Mouse (Mus musculus) hindbrain, embryonic 14.5 days (tissue): Measurements from ENCODE around the gene Tfrc. TPM values are rescaled to one million over a fixed set of nuclear protein-coding genes. Genes with fewer than 3 reads are reported as not detected.
A peak's percentile ranks its signal among the peaks of the same experiment; 100 is the strongest.

ENCODE experiments used
- ATAC-seq: fragments of 200-750 bp; cut with Nextera tagmentation; 2 replicates; pipeline ENCODE4 v1.8.0; 2017; ENCODE audit warnings: moderate number of reproducible peaks, mild to moderate bottlenecking, moderate TSS enrichment, moderate library complexity; ENCODE audit not compliant: low FRiP score
- DNase-seq: peaks from one replicate; pipeline ENCODE4 v3.0.0-alpha.2; 2015; ENCODE audit warnings: low spot score
- H3K27ac ChIP-seq: fragments of 300-500 bp; sonication (generic); 2 replicates; pipeline ENCODE4 v1.5.1; 2014; ENCODE audit warnings: mild to moderate bottlenecking, moderate library complexity
- H3K27me3 ChIP-seq: fragments of 300-500 bp; sonication (generic); 2 replicates; pipeline ENCODE4 v1.6.1; 2014; ENCODE audit warnings: mild to moderate bottlenecking, low read length, mixed read lengths; ENCODE audit not compliant: control insufficient read depth, insufficient read depth
- H3K36me3 ChIP-seq: fragments of 300-500 bp; sonication (generic); replicated peaks from 2 replicates; pipeline ENCODE4 v1.6.1; 2014; ENCODE audit not compliant: control insufficient read depth, insufficient read depth
- H3K4me1 ChIP-seq: fragments of 300-500 bp; sonication (generic); replicated peaks from 2 replicates; pipeline ENCODE4 v1.6.1; 2014; ENCODE audit warnings: antibody characterized with exemption, low read length, mixed read lengths; ENCODE audit not compliant: control insufficient read depth, insufficient read depth
- H3K4me2 ChIP-seq: fragments of 300-500 bp; sonication (generic); replicated peaks from 2 replicates; pipeline ENCODE4 v1.6.1; 2014; ENCODE audit warnings: mild to moderate bottlenecking, moderate library complexity
- H3K4me3 ChIP-seq: fragments of 300-500 bp; sonication (generic); replicated peaks from 2 replicates; pipeline ENCODE4 v1.5.1; 2014; ENCODE audit warnings: mild to moderate bottlenecking, low read length
- H3K9ac ChIP-seq: fragments of 300-500 bp; sonication (generic); 2 replicates; pipeline ENCODE4 v1.6.1; 2014
- H3K9me3 ChIP-seq: fragments of 300-500 bp; sonication (generic); 2 replicates; pipeline ENCODE4 v1.6.1; 2016; ENCODE audit warnings: low read length; ENCODE audit not compliant: control insufficient read depth
- WGBS: fragments of 180-500 bp; shearing (Covaris S2); extraction: QIAGEN DNeasy Blood & Tissue Kit; methylation state at CpG from one replicate; pipeline ENCODE4 v1.1.7; 2014; 5-methylcytosine and 5-hydroxymethylcytosine counted together
- polyA plus RNA-seq: library from polyadenylated mRNA; unstranded; fragments of >200 nt; fragmentation: Nextera tagmentation; extraction: Ambion mirVana; gene quantifications from 2 replicates; pipeline ENCODE4 v1.2.1, GENCODE M21; 2014

Gene Tfrc
- polyA plus RNA-seq, 1 experiment from 2014 or later: 65.1 TPM

GRCm38 (mm10) chr16:32654071-32654733, 45.5 kb downstream of the Tfrc start:
- ATAC-seq (no peak), DNase-seq (no peak)
- no peaks in the 10 kb centered on the region for H3K36me3 ChIP-seq
- H3K9me3 ChIP-seq: no peaks in the 10 kb centered on the region
- no peaks in the 10 kb centered on the region for H3K27me3 ChIP-seq
- H3K4me3 ChIP-seq: no peak overlapping the region
- 85% methylated on average over 6 of the region's 6 CpGs for WGBS
- no peak overlapping the region for H3K4me2 ChIP-seq
- H3K4me1 ChIP-seq: peaks cover 14% of the 10 kb centered on the region
- H3K9ac ChIP-seq: no peak overlapping the region
- H3K27ac ChIP-seq: no peak overlapping the region

DNA sequence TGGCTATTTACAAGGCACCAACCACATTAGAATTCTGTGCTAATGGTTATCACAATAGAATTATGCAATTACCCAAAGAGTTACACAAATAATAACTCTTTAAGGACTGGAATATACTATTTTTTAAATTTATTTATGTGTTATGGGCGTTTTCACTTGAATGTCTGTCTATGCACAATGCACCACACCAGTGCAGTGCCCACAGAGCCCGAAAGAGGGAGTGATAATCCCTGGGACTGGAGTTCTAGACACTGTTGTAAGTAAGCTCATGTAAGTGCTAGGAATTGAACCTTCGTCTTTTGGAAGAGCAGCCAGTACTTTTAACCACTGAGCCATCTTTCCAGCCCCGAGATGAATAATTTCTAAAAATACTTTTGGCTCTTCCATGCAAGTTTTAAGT, 46.8 kb downstream of the Tfrc start:
- Histone ChIP-seq H3K27ac (no peak overlapping the region), H3K9ac (no peak overlapping the region), H3K36me3 (no peaks in the 10 kb centered on the region), H3K4me2 (no peak overlapping the region), H3K4me3 (no peak overlapping the region), H3K9me3 (no peaks in the 10 kb centered on the region), H3K27me3 (no peaks in the 10 kb centered on the region), H3K4me1 (peaks cover 25% of the 10 kb centered on the region)
- ATAC-seq (no peak), DNase-seq (no peak)
- WGBS: 93% methylated on average over 4 of the region's 4 CpGs

DNA sequence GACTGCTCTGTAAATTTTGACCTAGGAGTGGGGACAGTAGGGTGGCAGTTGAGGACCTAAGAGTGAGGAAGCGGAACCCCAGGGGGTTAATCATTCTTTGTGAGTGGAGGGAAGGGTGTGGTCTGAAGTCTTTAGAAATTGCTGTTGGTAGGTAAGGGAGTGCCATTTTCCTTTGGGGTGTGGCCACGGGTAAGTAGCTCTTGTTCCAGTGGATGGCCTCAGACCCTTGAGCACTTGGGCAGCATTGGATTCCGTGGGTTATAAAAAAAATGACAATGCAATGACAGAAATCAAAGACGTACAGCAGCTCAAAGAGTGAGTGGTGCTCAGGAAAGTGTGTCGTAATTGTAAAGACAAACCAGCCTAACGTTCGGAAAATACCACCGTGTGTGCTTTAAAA, 47.6 kb downstream of the Tfrc start:
- Histone ChIP-seq H3K27ac (no peak overlapping the region), H3K4me3 (no peak overlapping the region), H3K4me1 (peaks cover 33% of the 10 kb centered on the region), H3K9ac (no peak overlapping the region), H3K9me3 (no peaks in the 10 kb centered on the region), H3K36me3 (no peaks in the 10 kb centered on the region), H3K27me3 (no peaks in the 10 kb centered on the region), H3K4me2 (no peak overlapping the region)
- WGBS: 88% methylated on average over 8 of the region's 8 CpGs
- no peak for DNase-seq
- ATAC-seq: no peak

DNA sequence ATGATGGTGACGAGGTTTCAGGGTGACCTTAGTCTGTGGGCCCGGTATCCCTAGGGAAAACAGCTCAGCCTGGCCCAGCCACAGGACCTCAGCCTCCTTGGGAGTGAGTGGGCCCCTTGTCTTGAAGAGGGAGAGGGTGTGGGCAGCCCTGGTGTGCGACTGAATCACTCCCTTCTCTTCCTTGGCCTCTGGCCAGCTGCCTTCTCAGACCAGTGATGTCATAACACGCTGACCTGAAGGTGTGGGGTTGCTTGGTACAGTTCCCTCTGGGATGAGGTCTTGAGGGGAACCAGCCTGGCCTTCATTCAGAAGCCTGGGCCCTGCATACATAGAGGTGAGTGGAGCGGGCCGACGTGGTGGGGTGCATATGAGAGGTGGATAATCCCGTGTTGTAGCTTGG, 48.1 kb downstream of the Tfrc start:
- 83% methylated on average over 8 of the region's 8 CpGs for WGBS

DNA sequence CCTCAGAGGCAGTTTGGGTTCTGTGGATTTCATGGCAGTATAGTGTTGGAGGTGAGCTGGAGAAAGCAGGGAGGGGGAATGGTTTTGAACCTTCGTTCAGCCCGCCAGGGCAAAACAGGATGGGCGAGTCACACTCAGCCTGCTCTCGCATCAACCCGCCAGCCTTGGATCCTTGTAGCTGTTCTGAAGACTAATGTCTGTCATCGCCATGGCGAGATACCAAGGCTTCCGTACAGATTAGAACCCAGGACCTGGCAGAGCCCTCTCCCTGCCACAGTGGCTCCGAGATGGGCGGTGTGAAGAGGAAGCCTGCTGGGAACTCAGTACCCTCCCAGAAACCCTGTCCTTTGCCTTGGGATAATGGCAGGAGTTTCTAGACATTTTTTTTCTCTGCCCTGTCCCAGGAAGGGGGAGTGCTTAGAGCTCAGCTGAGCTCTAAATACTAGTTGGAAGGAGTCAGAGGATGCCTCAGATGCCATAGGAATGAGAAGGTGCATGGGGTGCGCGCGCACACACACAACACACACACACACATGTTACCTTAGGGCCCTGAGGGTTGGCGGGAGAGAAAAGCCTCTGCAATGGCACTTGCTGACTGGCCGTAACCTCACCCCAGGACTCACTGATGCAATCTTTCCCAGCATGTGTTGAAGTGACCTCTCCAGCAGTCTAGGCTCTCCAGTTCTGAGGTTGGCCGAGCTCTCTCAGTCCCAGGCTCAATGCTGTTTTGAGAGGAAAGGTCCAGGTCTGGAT, 49.0 kb downstream of the Tfrc start:
- no peak overlapping the region for H3K4me3 ChIP-seq
- no peak overlapping the region for H3K9ac ChIP-seq
- no peak overlapping the region for H3K27ac ChIP-seq
- H3K27me3 ChIP-seq: no peaks in the 10 kb centered on the region
- no peaks in the 10 kb centered on the region for H3K36me3 ChIP-seq
- DNase-seq (no peak), ATAC-seq (no peak)
- no peaks in the 10 kb centered on the region for H3K9me3 ChIP-seq
- H3K4me2 ChIP-seq: peak overlapping the region; percentile 72; the same call in 1 of the 2 replicates
- H3K4me1 ChIP-seq: peaks cover 45% of the 10 kb centered on the region
- WGBS: 90% methylated on average over 16 of the region's 16 CpGs

More for the DNA sequence above, 48.1 kb downstream of the Tfrc start:
- H3K27ac ChIP-seq: no peak overlapping the region
- no peak overlapping the region for H3K9ac ChIP-seq
- H3K27me3 ChIP-seq: no peaks in the 10 kb centered on the region
- no peaks in the 10 kb centered on the region for H3K9me3 ChIP-seq
- ATAC-seq (no peak), DNase-seq (no peak)
- no peaks in the 10 kb centered on the region for H3K36me3 ChIP-seq
- no peak overlapping the region for H3K4me2 ChIP-seq
- H3K4me1 ChIP-seq: peaks cover 37% of the 10 kb centered on the region
- no peak overlapping the region for H3K4me3 ChIP-seq

- DNase-seq (peak; percentile 40), ATAC-seq (peak; percentile 18)
- peak overlapping the region; percentile 44 for H3K4me3 ChIP-seq
- H3K9ac ChIP-seq: peak overlapping the region; percentile 73
- H3K27ac ChIP-seq: peak overlapping the region; percentile 88
- H3K27me3 ChIP-seq: no peaks in the 10 kb centered on the region
- no peaks in the 10 kb centered on the region for H3K9me3 ChIP-seq
- peak overlapping the region; percentile 72 for H3K4me2 ChIP-seq
- 0 out of 2 replicates have a peak, but pooled peaks cover under 1% of the 10 kb centered on the region for H3K36me3 ChIP-seq
- 3% methylated on average over 7 of the region's 21 CpGs for WGBS
- peaks cover 53% of the 10 kb centered on the region for H3K4me1 ChIP-seq
Observed at GRCm38 (mm10) chr16:32658743-32659171, 50.0 kb downstream of the Tfrc start.

- H3K4me1 ChIP-seq: peaks cover 53% of the 10 kb centered on the region
- 1% methylated on average over 8 of the region's 8 CpGs for WGBS
- peak; percentile 78 for DNase-seq
- H3K4me3 ChIP-seq: peak overlapping the region; percentile 44
- H3K27me3 ChIP-seq: no peaks in the 10 kb centered on the region
- H3K27ac ChIP-seq: peak overlapping the region; percentile 88
- H3K36me3 ChIP-seq: 0 out of 2 replicates have a peak, but pooled peaks cover 6% of the 10 kb centered on the region
- ATAC-seq: peak; percentile 9; the same call in 1 of the 2 replicates
- H3K4me2 ChIP-seq: peak overlapping the region; percentile 72
- H3K9me3 ChIP-seq: no peaks in the 10 kb centered on the region
- H3K9ac ChIP-seq: peak overlapping the region; percentile 73
Observed at GRCm38 (mm10) chr16:32659385-32659784, 50.7 kb downstream of the Tfrc start.

GRCm38 (mm10) chr16:32660095-32660494, 51.4 kb downstream of the Tfrc start:
- Histone ChIP-seq H3K27me3 (no peaks in the 10 kb centered on the region), H3K4me1 (peaks cover 53% of the 10 kb centered on the region), H3K27ac (peak overlapping the region; percentile 88), H3K9ac (0 out of 2 replicates have a peak overlapping the region, but pooled peaks have one; percentile 73), H3K4me3 (no peak overlapping the region), H3K36me3 (0 out of 2 replicates have a peak, but pooled peaks cover 7% of the 10 kb centered on the region), H3K9me3 (no peaks in the 10 kb centered on the region), H3K4me2 (no peak overlapping the region)
- ATAC-seq: no peak; the same call in 1 of the 2 replicates
- no peak for DNase-seq
- WGBS: 29% methylated on average over 1 of the region's 1 CpGs

DNA sequence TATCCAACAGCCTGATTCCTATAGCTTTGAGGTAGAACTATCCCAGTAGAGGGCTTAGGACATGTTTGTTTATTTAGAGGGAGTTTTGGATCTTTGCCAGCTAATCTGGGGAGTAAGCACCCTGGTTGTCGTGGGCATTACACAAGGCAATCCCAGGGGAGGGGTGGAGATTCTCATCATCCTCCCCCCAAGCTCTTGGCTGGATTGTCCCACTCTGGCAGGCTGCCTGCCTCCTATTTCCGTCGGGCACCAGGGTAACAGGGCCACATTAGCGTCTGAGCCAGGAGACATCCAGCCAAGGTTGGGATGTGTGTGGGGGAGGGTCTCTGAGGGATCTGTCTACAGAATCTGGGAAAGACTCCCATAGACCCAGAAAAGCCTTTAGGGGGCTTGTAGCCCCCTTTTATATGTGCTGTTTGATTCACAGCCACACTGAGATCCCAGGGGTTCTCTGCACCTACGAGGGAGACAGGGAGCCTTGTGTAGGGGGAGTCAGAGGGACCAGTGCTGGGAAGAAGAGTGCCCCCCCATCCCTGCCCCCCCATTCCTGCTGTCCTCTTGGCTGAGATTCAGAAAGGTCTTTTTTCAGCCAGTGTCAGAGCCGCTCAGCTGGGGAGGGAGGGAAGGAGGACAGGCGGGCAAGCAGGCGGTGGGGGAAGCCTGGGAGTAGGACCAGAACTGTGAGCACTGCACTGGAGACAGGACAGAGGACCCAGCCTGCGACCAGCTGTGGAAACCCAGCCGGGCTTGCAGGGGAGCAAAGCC, 52.0 kb downstream of the Tfrc start:
- no peaks in the 10 kb centered on the region for H3K9me3 ChIP-seq
- DNase-seq (peak; percentile 77), ATAC-seq (peak; percentile 75)
- H3K9ac ChIP-seq: peak overlapping the region; percentile 53
- 0 out of 2 replicates have a peak, but pooled peaks cover 7% of the 10 kb centered on the region for H3K36me3 ChIP-seq
- H3K27ac ChIP-seq: peak overlapping the region; percentile 88
- WGBS: 18% methylated on average over 10 of the region's 10 CpGs
- H3K4me3 ChIP-seq: peak overlapping the region; percentile 19; the same call in 1 of the 2 replicates
- H3K4me1 ChIP-seq: peaks cover 55% of the 10 kb centered on the region
- peak overlapping the region; percentile 51 for H3K4me2 ChIP-seq
- H3K27me3 ChIP-seq: no peaks in the 10 kb centered on the region
